Mouse (Mus musculus) hindbrain, postnatal 0 days (tissue): ENCODE measurements around the gene Baz2b. TPM values are rescaled to one million over a fixed set of nuclear protein-coding genes. Genes with fewer than 3 reads are reported as not detected.
A peak's percentile ranks its signal among the peaks of the same experiment; 100 is the strongest.

ENCODE experiments used
- ATAC-seq: fragments of 200-750 bp; cut with Nextera tagmentation; 2 replicates; pipeline ENCODE4 v1.8.0; 2017; ENCODE audit warnings: mild to moderate bottlenecking, moderate TSS enrichment, moderate library complexity
- DNase-seq: peaks from one replicate; pipeline ENCODE4 v3.0.0-alpha.2; 2015; ENCODE audit warnings: low spot score
- H3K27ac ChIP-seq: fragments of 300-500 bp; sonication (generic); 2 replicates; pipeline ENCODE4 v1.5.1; 2014; ENCODE audit warnings: mild to moderate bottlenecking
- H3K27me3 ChIP-seq: fragments of 300-500 bp; sonication (generic); 2 replicates; pipeline ENCODE4 v1.6.1; 2014; ENCODE audit warnings: low read length, mixed read lengths; ENCODE audit not compliant: insufficient read depth
- H3K36me3 ChIP-seq: fragments of 300-500 bp; sonication (generic); 2 replicates; pipeline ENCODE4 v1.6.1; 2014; ENCODE audit warnings: low read length, mixed read lengths; ENCODE audit not compliant: insufficient read depth
- H3K4me1 ChIP-seq: fragments of 300-500 bp; sonication (generic); 2 replicates; pipeline ENCODE4 v1.6.1; 2014; ENCODE audit warnings: antibody characterized with exemption, low read length, mixed read lengths; ENCODE audit not compliant: insufficient read depth
- H3K4me2 ChIP-seq: fragments of 300-500 bp; sonication (generic); 2 replicates; pipeline ENCODE4 v1.6.1; 2014; ENCODE audit warnings: low read depth, mild to moderate bottlenecking, low read length, moderate library complexity, mixed read lengths
- H3K4me3 ChIP-seq: fragments of 300-500 bp; sonication (generic); 2 replicates; pipeline ENCODE4 v1.5.1; 2014; ENCODE audit warnings: low read length
- H3K9ac ChIP-seq: fragments of 300-500 bp; sonication (generic); replicated peaks from 2 replicates; pipeline ENCODE4 v1.6.1; 2014; ENCODE audit warnings: mild to moderate bottlenecking, low read length, moderate library complexity, mixed read lengths
- H3K9me3 ChIP-seq: fragments of 300-500 bp; sonication (generic); 2 replicates; pipeline ENCODE4 v1.6.1; 2016; ENCODE audit warnings: low read length, mixed read lengths
- CTCF ChIP-seq: IDR thresholded peaks from 2 replicates; pipeline ENCODE4 v1.5.1; 2016; ENCODE audit warnings: antibody characterized with exemption, control low read depth, low read depth
- WGBS: fragments of 180-500 bp; shearing (Covaris S2); extraction: QIAGEN DNeasy Blood & Tissue Kit; methylation state at CpG from one replicate; pipeline ENCODE4 v1.1.7; 2014; 5-methylcytosine and 5-hydroxymethylcytosine counted together
- polyA plus RNA-seq: library from polyadenylated mRNA; unstranded; fragments of >200 nt; fragmentation: Nextera tagmentation; extraction: Ambion mirVana; gene quantifications from 2 replicates; pipeline ENCODE4 v1.2.1, GENCODE M21; 2015
- total RNA-seq: library from RNA; depleted of rRNA; stranded (reverse); fragments of >200 nt; gene quantifications from 2 replicates; pipeline ENCODE4 v1.2.3, GENCODE M21; 2014

Gene Baz2b
- total and polyA plus RNA-seq, 2 experiments from 2014 or later: 62.3 to 71.3 TPM

- TF ChIP-seq CTCF: peak; percentile 42
- H3K36me3 ChIP-seq: no peaks in the 10 kb centered on the region
- H3K9ac ChIP-seq: no peak overlapping the region
- no peaks in the 10 kb centered on the region for H3K27me3 ChIP-seq
- H3K9me3 ChIP-seq: no peaks in the 10 kb centered on the region
- DNase-seq (no peak), ATAC-seq (no peak)
- H3K4me2 ChIP-seq: no peak overlapping the region
- no peak overlapping the region for H3K27ac ChIP-seq
- no peaks in the 10 kb centered on the region for H3K4me1 ChIP-seq
- H3K4me3 ChIP-seq: no peak overlapping the region
These were observed 164.7 kb downstream of the Baz2b start for GRCm38 (mm10) chr2:60044988-60045387.

GRCm38 (mm10) chr2:60044540-60044939 is 165.1 kb downstream of the Baz2b start:
- Histone ChIP-seq H3K4me3 (no peak overlapping the region), H3K36me3 (no peaks in the 10 kb centered on the region), H3K9me3 (no peaks in the 10 kb centered on the region), H3K4me2 (no peak overlapping the region), H3K27ac (no peak overlapping the region), H3K9ac (no peak overlapping the region), H3K4me1 (no peaks in the 10 kb centered on the region), H3K27me3 (no peaks in the 10 kb centered on the region)
- DNase-seq (no peak), ATAC-seq (no peak)
- no peak for TF ChIP-seq CTCF
- WGBS: 83% methylated on average over 2 of the region's 2 CpGs

GRCm38 (mm10) chr2:60042699-60043098 is 166.9 kb downstream of the Baz2b start:
- TF ChIP-seq CTCF: no peak
- peak; percentile 35 for DNase-seq
- Histone ChIP-seq H3K4me3 (no peak overlapping the region), H3K4me1 (no peaks in the 10 kb centered on the region), H3K27ac (peak overlapping the region; percentile 58; the same call in 1 of the 2 replicates), H3K36me3 (no peaks in the 10 kb centered on the region), H3K9me3 (no peaks in the 10 kb centered on the region), H3K4me2 (peak overlapping the region; percentile 23; the same call in 1 of the 2 replicates), H3K9ac (no peak overlapping the region), H3K27me3 (no peaks in the 10 kb centered on the region)
- WGBS: 52% methylated on average over 12 of the region's 12 CpGs
- ATAC-seq: peak; percentile 35; the same call in 1 of the 2 replicates

- Histone ChIP-seq H3K9me3 (no peaks in the 10 kb centered on the region), H3K4me1 (no peaks in the 10 kb centered on the region), H3K4me2 (no peak overlapping the region), H3K27ac (no peak overlapping the region), H3K27me3 (no peaks in the 10 kb centered on the region), H3K36me3 (no peaks in the 10 kb centered on the region), H3K9ac (no peak overlapping the region), H3K4me3 (no peak overlapping the region)
- DNase-seq (no peak), ATAC-seq (no peak)
- WGBS: 85% methylated on average over 4 of the region's 4 CpGs
- TF ChIP-seq CTCF: no peak
These were observed 168.0 kb downstream of the Baz2b start for GRCm38 (mm10) chr2:60041485-60042274.

GRCm38 (mm10) chr2:60040162-60040561 is 169.5 kb downstream of the Baz2b start:
- WGBS: 88% methylated on average over 3 of the region's 3 CpGs
- no peak for ATAC-seq

GRCm38 (mm10) chr2:60037011-60037551 is 172.6 kb downstream of the Baz2b start:
- H3K4me2 ChIP-seq: peak overlapping the region; percentile 65
- H3K9ac ChIP-seq: peak overlapping the region; percentile 60
- no peaks in the 10 kb centered on the region for H3K27me3 ChIP-seq
- DNase-seq (peak; percentile 67), ATAC-seq (peak; percentile 75)
- H3K4me1 ChIP-seq: no peaks in the 10 kb centered on the region
- H3K36me3 ChIP-seq: no peaks in the 10 kb centered on the region; the same call in 1 of the 2 replicates
- H3K4me3 ChIP-seq: peak overlapping the region; percentile 44
- 3% methylated on average over 19 of the region's 19 CpGs for whole genome bisulfite sequencing
- no peak for TF ChIP-seq CTCF
- H3K27ac ChIP-seq: peak overlapping the region; percentile 76
- H3K9me3 ChIP-seq: no peaks in the 10 kb centered on the region

More at GRCm38 (mm10) chr2:60040162-60040561, 169.5 kb downstream of the Baz2b start:
- no peak for DNase-seq
- no peak for TF ChIP-seq CTCF
- Histone ChIP-seq H3K36me3 (no peaks in the 10 kb centered on the region), H3K4me2 (no peak overlapping the region), H3K9me3 (no peaks in the 10 kb centered on the region), H3K4me3 (no peak overlapping the region), H3K27ac (no peak overlapping the region), H3K4me1 (no peaks in the 10 kb centered on the region), H3K9ac (no peak overlapping the region), H3K27me3 (no peaks in the 10 kb centered on the region)

GRCm38 (mm10) chr2:60036361-60036760 is 173.3 kb downstream of the Baz2b start:
- H3K9ac ChIP-seq: no peak overlapping the region
- WGBS: 59% methylated on average over 3 of the region's 3 CpGs
- TF ChIP-seq CTCF: no peak
- H3K9me3 ChIP-seq: no peaks in the 10 kb centered on the region
- H3K36me3 ChIP-seq: no peaks in the 10 kb centered on the region; the same call in 1 of the 2 replicates
- no peaks in the 10 kb centered on the region for H3K27me3 ChIP-seq
- no peak overlapping the region for H3K27ac ChIP-seq
- H3K4me1 ChIP-seq: no peaks in the 10 kb centered on the region
- no peak for DNase-seq
- no peak for ATAC-seq
- H3K4me3 ChIP-seq: peak overlapping the region; percentile 44; the same call in 1 of the 2 replicates
- H3K4me2 ChIP-seq: peak overlapping the region; percentile 65
